ENCODE assay signal across 9 mouse cellular contexts in genomic region chr9:113719063-113719462, GRCm38 (mm10). TPM values are rescaled to one million over a fixed set of nuclear protein-coding genes. Genes with fewer than 3 reads are reported as not detected.
DNase-seq lines count a peak whose midpoint lies in the region; ATAC-seq and TF ChIP-seq lines count a peak whose summit lies in the region.
"Had no signal": no experiment of that assay in that cellular context is flagged by ENCODE, and none has a peak within 500 bp of the region (broad histone marks: within the 10 kb centered on the region; RNA-seq: fewer than 3 reads in every experiment).

No protein-coding gene starts in this region.

- no peak overlapping the region for H3K4me2 ChIP-seq in liver, embryonic 13.5 days
- no peak overlapping the region for H3K4me2 ChIP-seq in liver, embryonic 12.5 days
- no peak overlapping the region for H3K4me2 ChIP-seq in intestine, postnatal 0 days (replicated peaks; ENCODE audit: low read depth)
- H3K4me2 ChIP-seq: heart, embryonic 13.5 days had no signal

- DNase-seq in adrenal gland, postnatal 10 days, result peak; percentile 54
- no peak for DNase-seq in adrenal gland, adult 18-20 months (ENCODE audit: low spot score in 2 of 2)
- no peak for DNase-seq in liver, embryonic 13.5 days
- peak; percentile 74 for DNase-seq in brain, adult 2 months (ENCODE audit: low read depth, low spot score)
- DNase-seq in spleen, postnatal 36 days (ENCODE audit: low spot score in 2 of 2), result no peak

- 49% methylated on average over 5 of the region's 5 CpGs for WGBS in liver, embryonic 13.5 days (ENCODE audit: insufficient replicate concordance)
- 42% methylated on average over 5 of the region's 5 CpGs for WGBS in liver, embryonic 12.5 days (ENCODE audit: insufficient replicate concordance)
- WGBS in intestine, postnatal 0 days, result 44% methylated on average over 5 of the region's 5 CpGs

- no peak overlapping the region for H3K27ac ChIP-seq in liver, embryonic 13.5 days
- H3K27ac ChIP-seq in liver, embryonic 12.5 days, result no peak overlapping the region
- H3K27ac ChIP-seq in intestine, postnatal 0 days (ENCODE audit: low read depth, low read length), result no peak overlapping the region
- H3K27ac ChIP-seq: heart, embryonic 13.5 days had no signal

- ATAC-seq in liver, embryonic 13.5 days (ENCODE audit: low read depth), result 0 out of 2 replicates have a peak, but pooled peaks have one; percentile 23
- no peak for ATAC-seq in liver, embryonic 12.5 days
- ATAC-seq in intestine, postnatal 0 days, result no peak
- peak; percentile 72 for ATAC-seq in megakaryocyte-erythroid progenitor cell, adult 5-6 weeks (replicated peaks; ENCODE audit: low FRiP score, low TSS enrichment, poor library complexity, severe bottlenecking)

- H3K4me3 ChIP-seq in liver, embryonic 13.5 days (replicated peaks), result no peak overlapping the region
- no peak overlapping the region for H3K4me3 ChIP-seq in liver, embryonic 12.5 days
- H3K4me3 ChIP-seq in intestine, postnatal 0 days (ENCODE audit: low read depth, low read length), result no peak overlapping the region
- H3K4me3 ChIP-seq: heart, embryonic 13.5 days had no signal

- no peaks in the 10 kb centered on the region for H3K9me3 ChIP-seq in liver, embryonic 13.5 days (replicated peaks)
- no peaks in the 10 kb centered on the region for H3K9me3 ChIP-seq in liver, embryonic 12.5 days (replicated peaks)
- no peaks in the 10 kb centered on the region for H3K9me3 ChIP-seq in intestine, postnatal 0 days (ENCODE audit: control insufficient read depth)
- H3K9me3 ChIP-seq: heart, embryonic 13.5 days had no signal

- H3K4me1 ChIP-seq in liver, embryonic 13.5 days (replicated peaks), result 0 out of 2 replicates have a peak, but pooled peaks cover 2% of the 10 kb centered on the region
- 0 out of 2 replicates have a peak, but pooled peaks cover 6% of the 10 kb centered on the region for H3K4me1 ChIP-seq in liver, embryonic 12.5 days
- no peaks in the 10 kb centered on the region for H3K4me1 ChIP-seq in intestine, postnatal 0 days (replicated peaks; ENCODE audit: control insufficient read depth, insufficient read depth, low read length)
- H3K4me1 ChIP-seq: heart, embryonic 13.5 days had no signal

- TF ChIP-seq CTCF in intestine, postnatal 0 days (IDR thresholded peaks at IDR 0.05; ENCODE audit: low read depth), result peak; percentile 82

- H3K27me3 ChIP-seq in liver, embryonic 13.5 days, result no peaks in the 10 kb centered on the region
- H3K27me3 ChIP-seq in liver, embryonic 12.5 days (replicated peaks), result peaks cover 3% of the 10 kb centered on the region; the same call in 1 of the 2 replicates
- H3K27me3 ChIP-seq in intestine, postnatal 0 days (replicated peaks; ENCODE audit: control insufficient read depth, insufficient read depth, low read length), result no peaks in the 10 kb centered on the region
- H3K27me3 ChIP-seq: heart, embryonic 13.5 days had no signal

- no peak overlapping the region for H3K9ac ChIP-seq in liver, embryonic 13.5 days
- H3K9ac ChIP-seq in liver, embryonic 12.5 days, result no peak overlapping the region
- H3K9ac ChIP-seq in intestine, postnatal 0 days (ENCODE audit: low read depth, low read length), result no peak overlapping the region
- H3K9ac ChIP-seq: heart, embryonic 13.5 days had no signal

- H3K36me3 ChIP-seq in liver, embryonic 13.5 days, result no peaks in the 10 kb centered on the region
- no peaks in the 10 kb centered on the region for H3K36me3 ChIP-seq in liver, embryonic 12.5 days
- no peaks in the 10 kb centered on the region for H3K36me3 ChIP-seq in intestine, postnatal 0 days (ENCODE audit: control insufficient read depth, insufficient read depth)
- H3K36me3 ChIP-seq: heart, embryonic 13.5 days had no signal

RNA-seq across cellular contexts. Expression of gene Pdcd6ip, which starts 11.0 kb away (rescaled TPM):
- total RNA-seq in adrenal gland, postnatal 10 days (2021), result 100 to 1,000 TPM; 107 to 110 TPM
- 100 to 1,000 TPM; 168 to 194 TPM for total RNA-seq in adrenal gland, adult 18-20 months (2021)
- polyA plus RNA-seq in liver, embryonic 13.5 days (2015; fragmentation: Nextera tagmentation; extraction: Ambion mirVana), result 37.5 and 50.6 TPM in 2 replicates
- 56.1 and 56.4 TPM in 2 replicates for polyA plus RNA-seq in liver, embryonic 12.5 days (2016; fragmentation: Nextera tagmentation; extraction: Ambion mirVana)
- polyA plus RNA-seq in intestine, postnatal 0 days (2015; fragmentation: Nextera tagmentation; extraction: Ambion mirVana), result 100 and 101 TPM in 2 replicates
- 80.1 and 80.9 TPM in 2 replicates for total RNA-seq in megakaryocyte-erythroid progenitor cell, adult 5-6 weeks (2014; fragmentation: Nextera tagmentation)
- total RNA-seq in megakaryocyte-erythroid progenitor cell, adult 5-6 weeks (2017), result 41.8 and 56.9 TPM in 2 replicates

RNA-seq across cellular contexts. Expression of gene Clasp2, which starts 22.2 kb away (rescaled TPM):
- 10 to 100 TPM; 76.5 to 86.0 TPM for total RNA-seq in adrenal gland, postnatal 10 days (2021)
- 100 to 1,000 TPM; 147 to 243 TPM for total RNA-seq in adrenal gland, adult 18-20 months (2021)
- 11.7 and 14.6 TPM in 2 replicates for polyA plus RNA-seq in liver, embryonic 13.5 days (2015; fragmentation: Nextera tagmentation; extraction: Ambion mirVana)
- polyA plus RNA-seq in liver, embryonic 12.5 days (2016; fragmentation: Nextera tagmentation; extraction: Ambion mirVana), result 23.1 and 24.2 TPM in 2 replicates
- polyA plus RNA-seq in intestine, postnatal 0 days (2015; fragmentation: Nextera tagmentation; extraction: Ambion mirVana), result 7.2 and 9.0 TPM in 2 replicates
- 50.6 and 51.6 TPM in 2 replicates for total RNA-seq in megakaryocyte-erythroid progenitor cell, adult 5-6 weeks (2014; fragmentation: Nextera tagmentation)
- 41.2 and 47.5 TPM in 2 replicates for total RNA-seq in megakaryocyte-erythroid progenitor cell, adult 5-6 weeks (2017)

Comparison
In these comparisons a context has a peak if more than half of its experiments do, and no peak if none do; other contexts are left out.
1. DNase-seq: peak in adrenal gland, postnatal 10 days (single experiment) and brain, adult 2 months (single experiment); none in adrenal gland, adult 18-20 months (0 of 2), liver, embryonic 13.5 days (single experiment) and spleen, postnatal 36 days (0 of 2).
2. ATAC-seq: peak in liver, embryonic 13.5 days (single experiment) and megakaryocyte-erythroid progenitor cell, adult 5-6 weeks (single experiment); none in liver, embryonic 12.5 days (single experiment) and intestine, postnatal 0 days (single experiment).